Mouse (Mus musculus): ENCODE measurements at regions not wholly inside any gene's neighbourhood (a gene's known extent, or its start where the extent isn't known, plus 50 kb on each side); places are given as distances from the start of the nearest gene placed in this dataset.

DNA sequence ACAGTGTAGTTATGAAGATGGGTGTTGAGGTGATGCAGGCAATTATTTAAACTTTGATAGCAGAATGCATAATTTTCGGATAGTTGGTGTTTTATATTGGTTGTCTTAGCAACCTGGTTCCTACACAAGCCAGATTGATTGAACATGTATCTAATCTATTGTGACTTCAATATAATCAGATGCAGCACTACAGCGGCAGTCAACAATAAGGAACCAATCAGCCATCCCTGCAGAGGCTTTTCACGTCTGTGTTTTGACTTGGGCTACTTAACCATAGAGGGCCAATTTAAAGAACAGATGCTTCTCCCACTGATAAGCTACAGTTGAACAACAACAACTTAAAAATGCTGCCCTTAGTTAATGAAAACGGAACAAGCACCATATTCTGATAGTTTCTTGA, 267.8 kb downstream of the Lmo7 start:
- no peaks in the 10 kb centered on the region for H3K27me3 ChIP-seq (ENCODE audit: control insufficient read depth, insufficient read depth, low read length)
- DNase-seq (ENCODE audit: low spot score) (no peak), ATAC-seq (ENCODE audit: insufficient read depth, low FRiP score, low TSS enrichment) (no peak)
- H3K36me3 ChIP-seq (ENCODE audit: control insufficient read depth, insufficient read depth, low read length): no peaks in the 10 kb centered on the region
- H3K4me2 ChIP-seq (ENCODE audit: low read depth): no peak overlapping the region
- no peaks in the 10 kb centered on the region for H3K9me3 ChIP-seq (ENCODE audit: control insufficient read depth, low read length)
- no peak overlapping the region for H3K27ac ChIP-seq (ENCODE audit: low read depth, low read length)
- 54% methylated on average over 4 of the region's 4 CpGs for WGBS
- H3K4me3 ChIP-seq (ENCODE audit: low read depth, low read length): no peak overlapping the region
- no peaks in the 10 kb centered on the region for H3K4me1 ChIP-seq (ENCODE audit: control insufficient read depth, insufficient read depth, low read length)
- no peak overlapping the region for H3K9ac ChIP-seq (ENCODE audit: low read length)

DNA sequence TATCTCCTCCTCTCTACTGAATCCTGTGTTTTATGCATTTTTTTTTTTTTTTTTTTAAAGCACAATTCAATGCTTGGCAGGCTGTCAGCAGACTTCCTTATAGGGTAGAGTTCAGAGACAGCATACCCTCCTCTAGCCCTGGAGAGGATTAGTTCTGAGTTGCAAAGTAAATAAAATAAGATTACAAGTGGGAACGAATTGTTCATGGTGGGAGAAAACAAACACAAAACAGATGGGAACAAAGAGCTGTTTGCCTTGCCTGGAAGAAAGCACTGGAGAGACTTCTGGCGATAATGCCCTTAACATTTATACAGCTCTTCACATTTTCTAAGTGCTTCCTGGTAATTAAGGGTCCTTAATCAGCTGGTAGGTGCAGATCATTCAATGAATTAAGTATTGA, 254.6 kb downstream of the Lmo7 start:
- DNase-seq (ENCODE audit: low spot score) (no peak), ATAC-seq (ENCODE audit: insufficient read depth, low FRiP score, low TSS enrichment) (no peak)
- Histone ChIP-seq H3K4me1 (ENCODE audit: control insufficient read depth, insufficient read depth, low read length) (no peaks in the 10 kb centered on the region), H3K4me3 (ENCODE audit: low read depth, low read length) (no peak overlapping the region), H3K36me3 (ENCODE audit: control insufficient read depth, insufficient read depth, low read length) (no peaks in the 10 kb centered on the region), H3K27ac (ENCODE audit: low read depth, low read length) (no peak overlapping the region), H3K9me3 (ENCODE audit: control insufficient read depth, low read length) (no peaks in the 10 kb centered on the region), H3K4me2 (ENCODE audit: low read depth) (no peak overlapping the region), H3K9ac (ENCODE audit: low read length) (no peak overlapping the region), H3K27me3 (ENCODE audit: control insufficient read depth, insufficient read depth, low read length) (no peaks in the 10 kb centered on the region)
- 30% methylated on average over 2 of the region's 2 CpGs for WGBS

All from neural tube, embryonic 11.5 days (tissue).